Comparison of ENCODE assay signal across 11 mouse cellular contexts in genomic region chr2:80037971-80038370, GRCm38 (mm10).
A peak's percentile ranks its signal among the peaks of the same experiment; 100 is the strongest.
DNase-seq lines count a peak whose midpoint lies in the region; ATAC-seq and TF ChIP-seq lines count a peak whose summit lies in the region.
"Had no signal": no experiment of that assay in that cellular context is flagged by ENCODE, and none has a peak within 500 bp of the region (broad histone marks: within the 10 kb centered on the region; RNA-seq: fewer than 3 reads in every experiment).

No protein-coding gene starts in this region.

- H3K27ac ChIP-seq in embryonic facial prominence, embryonic 12.5 days: no peak overlapping the region
- H3K27ac ChIP-seq in embryonic facial prominence, embryonic 10.5 days (replicated peaks): no peak overlapping the region
- peak overlapping the region; percentile 62 for H3K27ac ChIP-seq in heart, embryonic 15.5 days
- H3K27ac ChIP-seq in forebrain, embryonic 11.5 days (ENCODE audit: low read depth, low read length): no peak overlapping the region
- H3K27ac ChIP-seq: forebrain, embryonic 15.5 days had no signal

- 65% methylated on average over 5 of the region's 5 CpGs for WGBS in embryonic facial prominence, embryonic 12.5 days
- WGBS in embryonic facial prominence, embryonic 10.5 days: 83% methylated on average over 5 of the region's 5 CpGs
- 48% methylated on average over 5 of the region's 5 CpGs for WGBS in lung, adult 2 months
- 63% methylated on average over 5 of the region's 5 CpGs for WGBS in heart, embryonic 15.5 days
- 84% methylated on average over 5 of the region's 5 CpGs for WGBS in forebrain, embryonic 11.5 days

- H3K9me3 ChIP-seq in embryonic facial prominence, embryonic 12.5 days: no peaks in the 10 kb centered on the region
- H3K9me3 ChIP-seq in embryonic facial prominence, embryonic 10.5 days: no peaks in the 10 kb centered on the region
- H3K9me3 ChIP-seq in heart, embryonic 15.5 days (replicated peaks): no peaks in the 10 kb centered on the region
- H3K9me3 ChIP-seq in forebrain, embryonic 11.5 days (ENCODE audit: control insufficient read depth, low read length): no peaks in the 10 kb centered on the region
- H3K9me3 ChIP-seq: forebrain, embryonic 15.5 days had no signal

- no peak for TF ChIP-seq CTCF in lung, adult 2 months (IDR thresholded peaks at IDR 0.05; ENCODE audit: insufficient read depth, low read length)

- no peaks in the 10 kb centered on the region for H3K36me3 ChIP-seq in embryonic facial prominence, embryonic 12.5 days
- no peaks in the 10 kb centered on the region for H3K36me3 ChIP-seq in embryonic facial prominence, embryonic 10.5 days (replicated peaks)
- no peaks in the 10 kb centered on the region for H3K36me3 ChIP-seq in heart, embryonic 15.5 days
- H3K36me3 ChIP-seq in forebrain, embryonic 11.5 days (ENCODE audit: control insufficient read depth, insufficient read depth, low read length): no peaks in the 10 kb centered on the region
- H3K36me3 ChIP-seq: forebrain, embryonic 15.5 days had no signal

- ATAC-seq in embryonic facial prominence, embryonic 12.5 days (ENCODE audit: insufficient number of reproducible peaks, insufficient read depth, low FRiP score, low TSS enrichment): no peak
- ATAC-seq in heart, embryonic 15.5 days (replicated peaks; ENCODE audit: insufficient number of reproducible peaks, insufficient read depth, low FRiP score, low read depth): no peak
- ATAC-seq in megakaryocyte progenitor cell, adult 5-6 weeks (replicated peaks; ENCODE audit: poor library complexity): peak; percentile 63; the same call in 1 of the 2 replicates
- no peak for ATAC-seq in forebrain, embryonic 11.5 days (replicated peaks; ENCODE audit: low FRiP score)
- ATAC-seq: forebrain, embryonic 15.5 days; midbrain, embryonic 16.5 days had no signal

- H3K4me1 ChIP-seq in embryonic facial prominence, embryonic 12.5 days: peaks cover 9% of the 10 kb centered on the region
- H3K4me1 ChIP-seq in embryonic facial prominence, embryonic 10.5 days: peaks cover 2% of the 10 kb centered on the region; the same call in 1 of the 2 replicates
- no peaks in the 10 kb centered on the region for H3K4me1 ChIP-seq in lung, adult 2 months (ENCODE audit: control insufficient read depth, insufficient read depth, low read length)
- 0 out of 2 replicates have a peak, but pooled peaks cover 4% of the 10 kb centered on the region for H3K4me1 ChIP-seq in heart, embryonic 15.5 days (replicated peaks)
- no peaks in the 10 kb centered on the region for H3K4me1 ChIP-seq in forebrain, embryonic 11.5 days (replicated peaks; ENCODE audit: control insufficient read depth, insufficient read depth, low read length)
- H3K4me1 ChIP-seq: forebrain, embryonic 15.5 days had no signal

- 0 out of 2 replicates have a peak overlapping the region, but pooled peaks have one; percentile 4 for H3K4me3 ChIP-seq in embryonic facial prominence, embryonic 12.5 days
- no peak overlapping the region for H3K4me3 ChIP-seq in embryonic facial prominence, embryonic 10.5 days
- peak overlapping the region; percentile 17 for H3K4me3 ChIP-seq in lung, adult 2 months (replicated peaks; ENCODE audit: extremely low read depth, low read depth, low read length)
- peak overlapping the region; percentile 47 for H3K4me3 ChIP-seq in heart, embryonic 15.5 days
- no peak overlapping the region for H3K4me3 ChIP-seq in forebrain, embryonic 11.5 days (ENCODE audit: low read depth, low read length)
- H3K4me3 ChIP-seq: forebrain, embryonic 15.5 days had no signal

- DNase-seq in embryonic facial prominence, embryonic 10.5 days (ENCODE audit: low spot score): no peak
- no peak for DNase-seq in lung, adult 2 months
- DNase-seq in lung, adult 18-20 months: no peak
- DNase-seq in forebrain, embryonic 11.5 days (ENCODE audit: low spot score): no peak
- DNase-seq in cerebellum, adult 11 months: no peak
- DNase-seq: cerebellum, adult 8-10 months had no signal

- H3K27me3 ChIP-seq in embryonic facial prominence, embryonic 12.5 days: no peaks in the 10 kb centered on the region
- no peaks in the 10 kb centered on the region for H3K27me3 ChIP-seq in embryonic facial prominence, embryonic 10.5 days (replicated peaks; ENCODE audit: low read depth, poor library complexity, severe bottlenecking)
- H3K27me3 ChIP-seq in heart, embryonic 15.5 days: no peaks in the 10 kb centered on the region
- no peaks in the 10 kb centered on the region for H3K27me3 ChIP-seq in forebrain, embryonic 11.5 days (ENCODE audit: control insufficient read depth, insufficient read depth, low read length)
- H3K27me3 ChIP-seq: forebrain, embryonic 15.5 days had no signal

- H3K4me2 ChIP-seq in embryonic facial prominence, embryonic 12.5 days (replicated peaks): peak overlapping the region; percentile 26; the same call in 1 of the 2 replicates
- H3K4me2 ChIP-seq in heart, embryonic 15.5 days: peak overlapping the region; percentile 53
- no peak overlapping the region for H3K4me2 ChIP-seq in forebrain, embryonic 11.5 days (ENCODE audit: low read depth, low read length, severe bottlenecking)
- H3K4me2 ChIP-seq: forebrain, embryonic 15.5 days had no signal

- no peak for TF ChIP-seq POLR2A in lung, adult 2 months (IDR thresholded peaks at IDR 0.05; ENCODE audit: borderline replicate concordance, extremely low read depth, low read depth, low read length)

- H3K9ac ChIP-seq in embryonic facial prominence, embryonic 12.5 days: no peak overlapping the region
- H3K9ac ChIP-seq in heart, embryonic 15.5 days: peak overlapping the region; percentile 40
- no peak overlapping the region for H3K9ac ChIP-seq in forebrain, embryonic 11.5 days (ENCODE audit: low read length)
- H3K9ac ChIP-seq: forebrain, embryonic 15.5 days had no signal

Comparison
In these comparisons a context has a peak if more than half of its experiments do, and no peak if none do; other contexts are left out.
1. H3K4me3 ChIP-seq: peak in embryonic facial prominence, embryonic 12.5 days (single experiment), lung, adult 2 months (single experiment) and heart, embryonic 15.5 days (single experiment); none in embryonic facial prominence, embryonic 10.5 days (single experiment) and forebrain, embryonic 11.5 days (single experiment).